Mouse (Mus musculus) CH12F3 (cell line): Measurements from ENCODE around the gene BC037034.
"Not testable (repeated sequence)": the region's sequence is repeated elsewhere in the genome, so short reads cannot be mapped to it uniquely, and the experiment has no call there.

ENCODE experiments used
- in situ Hi-C: fragments of 300-500 bp; cut with MboI; formaldehyde crosslinking; loops from 2 replicates; pipeline ENCODE4 v1.14.3; 2020; ENCODE audit warnings: low sequenced_read_pairs

The BC037034 gene

DNA sequence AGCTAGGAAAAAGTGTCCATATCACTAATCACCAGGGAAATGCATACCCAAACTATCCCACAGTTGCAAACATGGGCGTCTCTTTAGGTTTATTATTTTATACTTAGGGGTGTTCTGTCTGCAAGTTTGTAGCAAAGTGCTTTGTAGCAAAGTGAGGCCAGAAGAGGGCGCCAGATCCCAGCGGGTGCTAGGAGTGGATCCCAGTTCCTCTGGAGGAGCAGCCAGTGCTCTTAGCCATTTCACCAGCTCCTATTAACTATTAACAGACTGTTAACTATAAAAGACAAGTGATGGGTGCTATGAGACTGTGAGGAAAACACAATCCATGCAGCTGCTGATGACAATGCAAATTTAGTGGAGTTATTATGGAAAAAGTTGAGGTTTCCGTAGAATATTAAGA lies 41.7 kb downstream of the BC037034 start:
- in situ Hi-C loops, result no loop called here

DNA sequence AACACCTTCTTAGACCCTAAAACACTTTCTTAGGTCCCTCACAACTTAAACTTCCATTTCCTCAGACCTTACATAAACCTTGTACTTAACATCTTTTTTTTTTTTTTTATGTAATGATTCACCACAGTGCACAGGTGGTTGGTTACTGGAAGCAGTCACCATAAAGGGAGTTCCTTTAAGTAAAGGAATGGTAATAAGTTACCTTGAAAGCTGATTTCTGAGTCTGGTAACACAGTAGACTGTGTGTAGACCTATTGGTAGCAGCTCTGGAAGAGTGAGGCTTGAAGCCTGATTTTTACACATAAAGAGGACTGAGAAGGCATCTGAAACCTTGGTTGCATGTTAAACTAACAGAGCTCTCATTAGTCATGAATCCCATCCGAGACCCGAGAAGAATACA lies 44.0 kb downstream of the BC037034 start:
- in situ Hi-C loops, result no loop called here

DNA sequence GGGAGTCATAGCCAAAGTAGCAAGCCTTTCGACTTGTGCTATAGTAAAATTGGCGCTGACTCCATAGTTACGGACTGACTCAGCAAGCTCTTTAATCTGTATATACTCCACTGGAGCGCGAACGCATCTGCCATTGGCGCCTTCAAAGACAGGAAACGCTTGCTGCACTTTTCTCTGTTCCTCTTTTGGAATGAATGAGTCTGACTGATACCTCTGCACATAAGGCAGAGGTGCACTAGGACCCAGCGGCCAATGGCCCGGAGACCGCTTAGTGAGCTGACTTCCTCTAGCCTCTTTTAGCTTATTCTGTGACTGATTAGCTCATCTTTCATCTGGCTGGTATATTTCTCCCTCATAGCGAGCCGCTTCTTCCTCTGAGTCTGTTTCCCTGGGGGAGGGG lies 47.2 kb downstream of the BC037034 start:
- in situ Hi-C loops, result not testable (repeated sequence)
